Mouse (Mus musculus): ENCODE measurements at regions not wholly inside any gene's neighbourhood (a gene's known extent, or its start where the extent isn't known, plus 50 kb on each side); places are given as distances from the start of the nearest gene placed in this dataset.
A peak's percentile ranks its signal among the peaks of the same experiment; 100 is the strongest.

DNA sequence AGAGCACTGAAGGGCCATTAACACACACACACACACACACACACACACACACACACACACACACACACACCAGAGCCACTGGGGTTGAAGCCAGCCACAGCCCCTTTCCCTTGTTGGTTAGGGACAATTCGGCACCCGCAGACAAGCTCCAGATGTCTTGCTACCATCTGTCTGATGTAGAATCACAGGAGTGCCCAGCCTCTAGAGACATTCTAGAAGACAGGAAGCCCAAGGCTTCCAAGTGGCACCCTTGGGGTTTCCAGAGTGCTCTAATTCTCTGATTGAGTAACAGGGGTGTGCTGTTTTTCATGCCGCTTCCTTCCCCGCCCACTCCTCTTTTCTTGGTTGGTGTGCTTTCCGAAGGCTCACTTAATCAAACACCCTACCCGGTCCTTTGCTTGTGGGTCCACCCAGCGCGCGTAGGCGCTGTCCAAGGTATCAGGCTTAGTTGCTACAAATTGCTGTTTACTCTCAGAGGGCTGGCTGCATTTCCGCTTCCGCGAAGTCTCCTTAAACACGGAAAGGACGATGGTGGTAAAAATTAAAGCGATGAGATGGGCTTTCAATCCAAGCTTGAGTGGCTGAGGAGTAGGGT lies 59.5 kb upstream of the Zbtb18 start:
- H3K9ac ChIP-seq, result no peak overlapping the region
- H3K27me3 ChIP-seq (replicated peaks), result no peaks in the 10 kb centered on the region
- 15% methylated on average over 16 of the region's 16 CpGs for WGBS
- no peak overlapping the region for H3K27ac ChIP-seq (ENCODE audit: poor library complexity, severe bottlenecking)
- no peaks in the 10 kb centered on the region for H3K36me3 ChIP-seq
- H3K9me3 ChIP-seq (replicated peaks), result no peaks in the 10 kb centered on the region
- H3K4me3 ChIP-seq, result no peak overlapping the region
- no peak for ATAC-seq (ENCODE audit: insufficient number of reproducible peaks, low FRiP score)
- H3K4me2 ChIP-seq, result 0 out of 2 replicates have a peak overlapping the region, but pooled peaks have one; percentile 3
- H3K4me1 ChIP-seq (replicated peaks), result peaks cover 4% of the 10 kb centered on the region; the same call in 1 of the 2 replicates

DNA sequence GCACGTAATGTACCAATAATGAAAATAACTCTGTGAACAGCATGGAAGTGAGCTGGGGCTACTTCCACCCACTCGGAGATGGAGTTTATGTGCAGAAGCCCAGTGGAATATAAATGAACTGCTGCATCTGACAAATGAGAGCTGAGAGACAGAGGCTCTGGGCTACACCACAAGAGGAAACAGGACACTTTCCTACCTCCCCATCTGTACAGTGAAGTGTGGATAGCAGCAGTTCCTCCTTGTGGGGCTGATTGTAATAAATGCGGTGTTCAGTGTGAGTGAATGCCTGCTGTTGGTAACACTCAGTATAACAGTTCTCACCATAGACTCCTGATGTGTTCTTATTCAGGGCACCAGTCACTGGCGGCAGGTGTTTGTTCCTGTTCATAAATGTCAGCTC lies 60.0 kb upstream of the Zbtb18 start:
- no peak for ATAC-seq (ENCODE audit: insufficient number of reproducible peaks, low FRiP score)
- no peak overlapping the region for H3K4me2 ChIP-seq
- H3K4me1 ChIP-seq (replicated peaks), result peaks cover 4% of the 10 kb centered on the region; the same call in 1 of the 2 replicates
- H3K36me3 ChIP-seq, result no peaks in the 10 kb centered on the region
- no peaks in the 10 kb centered on the region for H3K9me3 ChIP-seq (replicated peaks)
- H3K27me3 ChIP-seq (replicated peaks), result no peaks in the 10 kb centered on the region
- H3K4me3 ChIP-seq, result no peak overlapping the region
- no peak overlapping the region for H3K27ac ChIP-seq (ENCODE audit: poor library complexity, severe bottlenecking)
- 79% methylated on average over 4 of the region's 4 CpGs for WGBS
- no peak overlapping the region for H3K9ac ChIP-seq

DNA sequence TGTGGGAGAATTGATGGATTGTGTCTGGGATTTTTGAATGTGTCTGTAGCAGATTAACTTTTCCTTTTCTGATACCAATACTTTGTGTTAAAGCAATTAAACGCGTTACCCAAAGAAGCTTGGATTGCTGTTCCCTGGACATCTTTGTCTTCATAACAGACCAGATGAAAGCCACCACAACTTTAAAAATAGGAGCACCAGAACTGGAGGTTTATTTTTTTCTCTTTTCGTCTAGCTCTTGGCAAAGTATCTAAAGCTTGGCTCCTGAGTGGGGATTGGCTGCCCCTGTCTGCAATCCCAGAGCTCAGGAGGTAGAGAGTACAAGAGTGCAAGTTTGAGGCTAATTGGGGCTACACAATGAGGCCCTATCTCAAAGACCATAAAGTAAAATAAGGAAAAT lies 64.0 kb upstream of the Zbtb18 start:
- Histone ChIP-seq H3K9me3 (replicated peaks) (no peaks in the 10 kb centered on the region), H3K4me2 (no peak overlapping the region), H3K27ac (ENCODE audit: poor library complexity, severe bottlenecking) (no peak overlapping the region), H3K36me3 (no peaks in the 10 kb centered on the region), H3K27me3 (replicated peaks) (no peaks in the 10 kb centered on the region), H3K4me3 (no peak overlapping the region), H3K9ac (no peak overlapping the region), H3K4me1 (replicated peaks) (peaks cover 9% of the 10 kb centered on the region; the same call in 1 of the 2 replicates)
- no peak for ATAC-seq (ENCODE audit: insufficient number of reproducible peaks, low FRiP score)
- WGBS, result 75% methylated on average over 3 of the region's 3 CpGs

DNA sequence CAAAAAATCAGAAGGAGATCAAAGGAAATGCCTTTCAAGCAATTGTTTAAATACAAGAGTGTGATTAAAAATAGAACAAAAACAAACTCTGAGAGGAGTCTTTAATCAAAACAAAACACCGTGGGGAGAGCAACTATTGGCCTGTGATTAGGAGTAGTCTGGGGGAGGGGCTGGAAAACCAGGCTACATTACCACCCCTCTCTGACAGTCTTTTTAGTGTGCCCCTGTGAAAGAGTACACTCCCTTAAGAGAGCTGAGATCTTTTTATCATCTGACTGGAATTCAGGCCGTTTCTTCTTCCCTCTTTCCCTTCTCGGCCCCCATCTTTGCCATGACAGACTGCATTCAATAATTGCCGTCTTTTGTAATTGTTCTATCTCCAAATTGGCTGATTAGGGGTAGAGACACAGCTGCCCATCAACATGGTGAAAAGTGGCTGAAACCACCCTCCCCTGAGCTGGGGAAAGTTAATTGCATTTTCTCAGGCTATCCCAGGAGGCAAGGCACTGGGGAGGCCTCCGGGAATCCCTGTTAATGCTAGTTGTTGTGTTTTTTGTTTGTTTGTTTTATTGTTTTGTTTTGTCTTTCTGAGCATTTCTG lies 68.8 kb upstream of the Zbtb18 start:
- Histone ChIP-seq H3K4me1 (replicated peaks) (0 out of 2 replicates have a peak, but pooled peaks cover 4% of the 10 kb centered on the region), H3K4me2 (no peak overlapping the region), H3K36me3 (no peaks in the 10 kb centered on the region), H3K4me3 (no peak overlapping the region), H3K9ac (no peak overlapping the region), H3K27me3 (replicated peaks) (no peaks in the 10 kb centered on the region), H3K27ac (ENCODE audit: poor library complexity, severe bottlenecking) (no peak overlapping the region), H3K9me3 (replicated peaks) (no peaks in the 10 kb centered on the region)
- 1% methylated on average over 5 of the region's 5 CpGs for WGBS
- ATAC-seq (ENCODE audit: insufficient number of reproducible peaks, low FRiP score), result no peak

DNA sequence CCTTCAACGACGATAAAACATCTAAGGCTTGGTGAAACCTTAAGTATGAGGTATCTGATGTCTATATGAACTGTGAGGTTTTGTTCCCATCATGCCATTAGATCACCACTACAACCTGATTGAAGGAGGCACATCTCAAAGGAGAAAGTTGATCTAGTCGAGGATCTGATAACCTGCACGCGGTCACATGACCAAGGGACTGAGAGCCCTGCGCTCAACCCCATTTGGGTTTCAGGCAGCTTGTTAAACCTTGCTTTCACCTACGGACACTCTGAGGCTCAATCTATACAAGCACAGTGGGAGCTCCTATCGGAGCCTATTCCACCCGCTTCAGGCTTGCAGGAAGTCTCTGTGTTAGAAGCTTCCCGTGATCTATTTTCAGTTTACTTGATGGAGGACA lies 70.1 kb upstream of the Zbtb18 start:
- no peaks in the 10 kb centered on the region for H3K27me3 ChIP-seq (replicated peaks)
- H3K4me1 ChIP-seq (replicated peaks), result 0 out of 2 replicates have a peak, but pooled peaks cover 4% of the 10 kb centered on the region
- no peaks in the 10 kb centered on the region for H3K9me3 ChIP-seq (replicated peaks)
- no peak overlapping the region for H3K9ac ChIP-seq
- no peak for ATAC-seq (ENCODE audit: insufficient number of reproducible peaks, low FRiP score)
- H3K4me2 ChIP-seq, result no peak overlapping the region
- H3K4me3 ChIP-seq, result no peak overlapping the region
- WGBS, result 39% methylated on average over 10 of the region's 10 CpGs
- no peaks in the 10 kb centered on the region for H3K36me3 ChIP-seq
- H3K27ac ChIP-seq (ENCODE audit: poor library complexity, severe bottlenecking), result no peak overlapping the region

DNA sequence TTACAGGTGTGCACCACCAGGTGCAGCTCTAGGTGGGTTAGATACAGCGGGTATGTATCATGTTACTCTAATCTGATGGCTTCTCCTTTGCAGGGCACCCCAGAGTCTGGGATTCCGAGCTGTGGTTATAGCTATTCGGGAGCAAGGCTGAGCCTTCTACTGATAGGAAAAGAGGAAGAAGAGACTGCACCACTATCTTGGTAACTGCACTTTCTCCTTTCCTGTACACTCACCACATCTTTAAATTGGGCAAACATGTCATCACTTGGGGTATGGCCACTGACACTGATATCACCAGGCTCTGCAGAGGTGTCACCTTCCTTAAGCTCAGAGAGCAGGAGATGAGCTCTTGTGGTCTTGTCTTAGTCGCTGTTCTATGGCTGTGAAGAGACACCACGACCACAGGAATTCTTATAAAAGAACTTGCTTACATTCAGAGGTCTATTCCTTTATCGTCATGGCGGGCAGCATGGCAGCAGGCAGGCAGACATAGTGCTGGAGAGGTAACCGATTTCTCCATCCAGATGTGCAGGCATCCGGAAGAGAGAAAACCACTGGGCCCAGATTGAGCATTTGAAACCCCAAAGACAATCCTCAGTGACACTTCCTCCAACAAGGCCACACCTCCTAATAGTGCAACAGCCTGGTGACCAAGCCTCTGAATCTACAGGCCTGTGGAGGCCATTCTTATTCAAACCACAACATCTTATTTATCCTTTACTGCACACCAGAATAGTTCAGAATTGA lies 74.1 kb upstream of the Zbtb18 start:
- ATAC-seq (ENCODE audit: insufficient number of reproducible peaks, low FRiP score), result no peak
- H3K4me1 ChIP-seq (replicated peaks), result no peaks in the 10 kb centered on the region
- H3K36me3 ChIP-seq, result no peaks in the 10 kb centered on the region
- no peaks in the 10 kb centered on the region for H3K9me3 ChIP-seq (replicated peaks)
- WGBS, result 57% methylated on average over 9 of the region's 9 CpGs
- H3K27ac ChIP-seq (ENCODE audit: poor library complexity, severe bottlenecking), result no peak overlapping the region
- H3K4me2 ChIP-seq, result no peak overlapping the region
- H3K27me3 ChIP-seq (replicated peaks), result no peaks in the 10 kb centered on the region
- H3K9ac ChIP-seq, result no peak overlapping the region
- H3K4me3 ChIP-seq, result no peak overlapping the region

DNA sequence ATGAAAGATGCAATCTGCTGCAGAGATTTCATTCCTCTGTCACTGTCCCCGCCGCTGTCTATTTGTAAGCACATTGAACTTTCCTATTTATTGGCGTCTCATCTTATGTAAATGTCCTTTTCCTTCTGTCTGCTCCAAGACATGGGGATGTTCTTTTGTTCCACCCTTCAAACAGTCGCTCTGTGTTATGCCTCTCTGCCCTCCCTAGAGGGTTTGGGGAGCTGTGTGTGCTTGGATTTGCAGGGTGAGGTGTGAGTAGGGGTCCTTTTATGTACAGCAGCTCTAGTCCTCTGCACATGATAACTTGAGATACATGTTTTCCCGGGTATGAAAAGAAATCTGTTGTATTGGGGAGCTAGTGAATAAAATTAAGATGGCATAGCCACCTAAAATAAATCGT lies 75.2 kb upstream of the Zbtb18 start:
- WGBS, result 80% methylated on average over 6 of the region's 6 CpGs
- H3K27me3 ChIP-seq (replicated peaks), result no peaks in the 10 kb centered on the region
- H3K36me3 ChIP-seq, result no peaks in the 10 kb centered on the region
- H3K4me2 ChIP-seq, result no peak overlapping the region
- H3K27ac ChIP-seq (ENCODE audit: poor library complexity, severe bottlenecking), result no peak overlapping the region
- no peaks in the 10 kb centered on the region for H3K9me3 ChIP-seq (replicated peaks)
- H3K4me3 ChIP-seq, result no peak overlapping the region
- ATAC-seq (ENCODE audit: insufficient number of reproducible peaks, low FRiP score), result no peak
- no peak overlapping the region for H3K9ac ChIP-seq
- no peaks in the 10 kb centered on the region for H3K4me1 ChIP-seq (replicated peaks)

DNA sequence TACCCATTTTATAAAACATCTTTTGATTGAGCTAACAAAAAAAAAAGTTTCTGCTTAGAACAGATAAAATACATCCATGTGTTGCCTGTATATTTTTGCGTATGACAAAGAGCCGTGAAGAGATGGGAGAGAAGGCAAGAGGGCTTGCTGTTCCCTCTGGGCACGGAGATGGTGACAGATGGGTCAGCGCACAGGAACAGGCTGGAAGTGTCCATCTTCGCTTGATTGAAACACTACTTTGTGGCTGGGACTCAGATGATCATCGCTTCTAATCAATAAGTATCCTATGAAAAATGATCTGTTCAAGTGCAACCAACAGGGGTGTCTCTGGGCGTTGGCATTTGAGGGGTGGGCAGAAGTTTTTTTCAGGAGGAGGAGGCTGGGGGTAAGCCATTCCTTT lies 75.7 kb upstream of the Zbtb18 start:
- Histone ChIP-seq H3K36me3 (no peaks in the 10 kb centered on the region), H3K9me3 (replicated peaks) (no peaks in the 10 kb centered on the region), H3K4me1 (replicated peaks) (no peaks in the 10 kb centered on the region), H3K27me3 (replicated peaks) (no peaks in the 10 kb centered on the region), H3K9ac (no peak overlapping the region), H3K27ac (ENCODE audit: poor library complexity, severe bottlenecking) (no peak overlapping the region), H3K4me3 (no peak overlapping the region), H3K4me2 (no peak overlapping the region)
- 83% methylated on average over 7 of the region's 7 CpGs for WGBS
- ATAC-seq (ENCODE audit: insufficient number of reproducible peaks, low FRiP score), result no peak

DNA sequence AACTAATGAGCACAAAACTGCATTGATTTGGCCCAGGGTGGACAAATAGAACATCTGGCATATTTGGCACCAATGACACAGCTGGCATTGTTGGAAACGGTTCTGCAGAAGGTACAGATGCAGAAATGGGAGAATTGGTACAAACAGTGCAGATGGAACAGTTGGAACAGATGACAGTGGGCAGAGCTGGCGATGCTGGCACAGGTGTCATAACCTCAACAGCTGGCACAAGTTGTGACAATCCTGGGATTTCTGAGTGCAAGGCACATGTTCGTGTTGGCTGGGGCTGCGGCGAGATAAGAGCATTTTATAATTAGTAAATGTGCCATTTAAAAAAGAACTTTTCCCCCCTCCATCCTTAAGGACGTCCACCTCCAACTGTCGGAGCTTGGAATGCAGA lies 77.8 kb upstream of the Zbtb18 start:
- no peak overlapping the region for H3K9ac ChIP-seq
- no peak overlapping the region for H3K27ac ChIP-seq (ENCODE audit: poor library complexity, severe bottlenecking)
- no peak overlapping the region for H3K4me3 ChIP-seq
- no peaks in the 10 kb centered on the region for H3K9me3 ChIP-seq (replicated peaks)
- WGBS, result 71% methylated on average over 7 of the region's 7 CpGs
- no peaks in the 10 kb centered on the region for H3K4me1 ChIP-seq (replicated peaks)
- H3K27me3 ChIP-seq (replicated peaks), result no peaks in the 10 kb centered on the region
- ATAC-seq (ENCODE audit: insufficient number of reproducible peaks, low FRiP score), result no peak
- H3K4me2 ChIP-seq, result no peak overlapping the region
- H3K36me3 ChIP-seq, result no peaks in the 10 kb centered on the region

DNA sequence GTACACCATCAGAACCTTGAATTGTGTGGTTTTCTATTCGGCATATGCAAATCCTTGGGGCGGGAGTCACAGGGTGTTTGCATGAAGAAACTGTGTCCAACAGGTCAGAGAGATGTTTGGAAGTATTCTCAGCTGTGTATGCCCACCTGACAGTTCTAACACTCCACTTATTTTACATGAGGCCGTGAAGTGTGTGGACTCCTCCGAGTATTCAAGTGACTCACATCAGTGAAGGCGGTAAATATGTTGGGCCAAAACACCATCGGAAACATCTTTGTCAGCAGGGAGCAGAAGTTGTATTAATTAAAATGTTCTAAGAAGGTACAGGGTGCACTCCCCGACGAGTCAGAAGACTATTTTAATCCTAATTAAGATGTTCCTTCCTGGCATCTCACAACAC lies 79.8 kb upstream of the Zbtb18 start:
- H3K27me3 ChIP-seq (replicated peaks), result no peaks in the 10 kb centered on the region
- ATAC-seq (ENCODE audit: insufficient number of reproducible peaks, low FRiP score), result no peak
- no peaks in the 10 kb centered on the region for H3K36me3 ChIP-seq
- H3K9me3 ChIP-seq (replicated peaks), result no peaks in the 10 kb centered on the region
- no peaks in the 10 kb centered on the region for H3K4me1 ChIP-seq (replicated peaks)
- no peak overlapping the region for H3K4me2 ChIP-seq
- no peak overlapping the region for H3K27ac ChIP-seq (ENCODE audit: poor library complexity, severe bottlenecking)
- 81% methylated on average over 8 of the region's 8 CpGs for WGBS
- H3K4me3 ChIP-seq, result no peak overlapping the region
- H3K9ac ChIP-seq, result no peak overlapping the region

DNA sequence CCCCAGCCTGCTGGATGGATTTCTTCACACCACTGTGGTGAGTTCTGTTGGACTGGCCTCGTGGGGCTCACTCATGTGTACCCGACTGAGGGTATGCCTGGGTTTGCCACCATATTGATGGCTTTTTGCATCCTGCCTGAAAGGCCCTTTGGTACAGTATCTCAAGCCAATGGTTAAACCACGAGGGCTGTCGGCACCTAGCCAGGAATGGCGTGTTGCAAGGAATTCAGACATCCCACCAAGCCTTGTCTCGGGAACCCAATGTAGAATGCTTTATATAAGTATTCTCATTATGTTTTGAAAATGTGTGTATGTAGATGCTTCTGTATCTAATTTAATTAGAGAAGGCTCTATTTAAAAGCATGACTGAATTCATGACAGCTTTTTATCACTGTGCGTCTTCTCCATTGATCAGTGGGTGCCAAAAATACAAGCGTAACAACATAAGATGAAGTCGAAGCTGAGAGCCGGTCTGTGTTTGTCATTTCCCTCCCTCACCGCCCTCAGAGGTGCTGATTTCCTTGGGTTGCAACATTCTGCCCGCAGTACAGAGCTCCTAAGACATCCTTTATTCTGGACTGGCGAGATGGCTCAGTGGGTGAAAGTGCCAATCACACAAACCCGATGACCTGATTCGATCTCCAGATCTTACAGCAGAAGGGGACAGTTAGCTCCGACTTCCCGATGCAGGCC lies 90.5 kb upstream of the Akt3 start:
- H3K27me3 ChIP-seq (replicated peaks), result no peaks in the 10 kb centered on the region
- H3K36me3 ChIP-seq, result no peaks in the 10 kb centered on the region
- no peak overlapping the region for H3K27ac ChIP-seq (ENCODE audit: poor library complexity, severe bottlenecking)
- ATAC-seq (ENCODE audit: insufficient number of reproducible peaks, low FRiP score), result no peak
- no peak overlapping the region for H3K9ac ChIP-seq
- H3K4me1 ChIP-seq (replicated peaks), result peaks cover 11% of the 10 kb centered on the region
- 83% methylated on average over 17 of the region's 17 CpGs for WGBS
- no peaks in the 10 kb centered on the region for H3K9me3 ChIP-seq (replicated peaks)
- H3K4me3 ChIP-seq, result no peak overlapping the region
- H3K4me2 ChIP-seq, result no peak overlapping the region

Data from heart, embryonic 12.5 days (tissue).